Mouse (Mus musculus) kidney, adult 2 months (tissue): ENCODE measurements around the gene Nup62.

Experiments used
- CTCF ChIP-seq: fragments of 200-500 bp; conservative IDR thresholded peaks from 2 replicates; pipeline ENCODE4 v1.5.1; 2011; ENCODE audit warnings: low read depth, mild to moderate bottlenecking, control low read depth, low read length, moderate library complexity, mixed read lengths; ENCODE audit not compliant: insufficient read depth, insufficient read length
- POLR2A ChIP-seq: fragments of 200-500 bp; IDR thresholded peaks from one replicate; pipeline ENCODE4 v1.6.1; 2011; ENCODE audit warnings: low read depth, low read length, control low read depth

DNA sequence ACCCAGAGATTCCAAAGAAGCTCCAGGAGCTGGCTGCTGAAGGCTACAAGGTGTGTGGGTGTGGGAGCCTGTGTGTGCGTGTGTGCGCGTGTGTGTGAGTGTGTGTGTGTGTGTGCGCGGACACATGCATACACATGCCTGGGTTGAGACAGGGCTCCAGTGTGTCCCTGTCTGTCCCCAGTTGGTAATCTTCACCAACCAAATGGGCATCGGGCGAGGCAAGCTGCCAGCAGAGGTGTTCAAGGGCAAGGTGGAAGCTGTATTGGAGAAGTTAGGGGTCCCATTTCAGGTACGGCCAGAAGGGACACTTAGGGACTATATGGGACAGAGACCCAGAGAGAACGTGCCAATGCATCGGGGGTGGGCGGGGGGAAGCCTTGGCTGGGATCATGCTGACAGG, 44.0 kb downstream of the Nup62 start:
- TF ChIP-seq POLR2A (no peak), CTCF (no peak)
